Mouse (Mus musculus): Measurements from ENCODE around the gene Gfap.

- TF ChIP-seq GATA1 (IDR thresholded peaks at IDR 0.05; ENCODE audit: low read length) (no peak), TAL1 (IDR thresholded peaks at IDR 0.05; ENCODE audit: low read length) (no peak)
These were observed 40.5 kb upstream of the Gfap start for GRCm38 (mm10) chr11:102941236-102941635.

All from erythroblast, embryonic 14.5 days (primary cell).